Mouse (Mus musculus) heart, adult 2 months (tissue): Measurements from ENCODE around the gene Fads2. TPM values are rescaled to one million over a fixed set of nuclear protein-coding genes. Genes with fewer than 3 reads are reported as not detected.

Experiments
- DNase-seq, 2 experiments: peaks; one replicate each; pipeline ENCODE4 v3.0.0; 2021
- H3K27ac ChIP-seq: fragments of 200-600 bp; 2 replicates; pipeline ENCODE4 v1.8.1; 2022
- H3K27me3 ChIP-seq: fragments of 200-500 bp; 2 replicates; pipeline ENCODE4 v1.6.1; 2012; ENCODE audit warnings: mild to moderate bottlenecking, low read length, inconsistent platforms, mixed read lengths; ENCODE audit not compliant: control insufficient read depth, insufficient read depth
- H3K36me3 ChIP-seq: fragments of 200-500 bp; 2 replicates; pipeline ENCODE4 v1.6.1; 2012; ENCODE audit warnings: low read length, inconsistent platforms; ENCODE audit not compliant: control insufficient read depth, insufficient read depth
- H3K4me1 ChIP-seq: fragments of 200-500 bp; 2 replicates; pipeline ENCODE4 v1.6.1; 2011; ENCODE audit warnings: low read length; ENCODE audit not compliant: control insufficient read depth, insufficient read depth
- H3K4me3 ChIP-seq: fragments of 200-600 bp; 2 replicates; pipeline ENCODE4 v1.8.1; 2022
- H3K79me2 ChIP-seq: fragments of 200-500 bp; replicated peaks from 2 replicates; pipeline ENCODE4 v1.6.1; 2012; ENCODE audit warnings: mild to moderate bottlenecking, inconsistent platforms, low read length, moderate library complexity, mixed read lengths; ENCODE audit not compliant: control insufficient read depth, insufficient read depth
- H3K9ac ChIP-seq: fragments of 200-500 bp; 2 replicates; pipeline ENCODE4 v1.6.1; 2012; ENCODE audit warnings: low read depth, mild to moderate bottlenecking, control low read depth, inconsistent platforms, low read length, mixed read lengths
- CTCF ChIP-seq: fragments of 200-600 bp; IDR thresholded peaks from 2 replicates; pipeline ENCODE4 v1.8.1; 2022; ENCODE audit warnings: antibody characterized with exemption, mild to moderate bottlenecking, moderate library complexity
- EP300 ChIP-seq: fragments of 200-500 bp; IDR thresholded peaks from 2 replicates; pipeline ENCODE4 v1.6.1; 2011; ENCODE audit warnings: low read depth, low read length, control low read depth; ENCODE audit not compliant: insufficient read depth
- POLR2A ChIP-seq: fragments of 200-500 bp; IDR thresholded peaks from 2 replicates; pipeline ENCODE4 v1.6.1; 2011; ENCODE audit warnings: mild to moderate bottlenecking, low read depth, low read length, control low read depth; ENCODE audit not compliant: insufficient read depth
- WGBS: fragments of 180-500 bp; shearing (Covaris S2); methylation state at CpG from one replicate; pipeline ENCODE4 v1.1.7; 2018; 5-methylcytosine and 5-hydroxymethylcytosine counted together
- intact Hi-C: fragments of 180-260 bp; cut with DNase I; formaldehyde crosslinking; loops from one replicate; pipeline ENCODE4 v1.15.1; 2025
- polyA plus RNA-seq: library from polyadenylated mRNA; depleted of rRNA; stranded (reverse); fragments of >200 nt; gene quantifications from 2 replicates; pipeline ENCODE4 v1.2.3, GENCODE M21; 2012
- total RNA-seq, 2 experiments: library from RNA; stranded (reverse); gene quantifications; 2 replicates each; pipeline ENCODE4 v1.2.3; 2021

The Fads2 gene
- total and polyA plus RNA-seq, 3 experiments: 5.3 to 13.3 (median 6.3) TPM

DNA sequence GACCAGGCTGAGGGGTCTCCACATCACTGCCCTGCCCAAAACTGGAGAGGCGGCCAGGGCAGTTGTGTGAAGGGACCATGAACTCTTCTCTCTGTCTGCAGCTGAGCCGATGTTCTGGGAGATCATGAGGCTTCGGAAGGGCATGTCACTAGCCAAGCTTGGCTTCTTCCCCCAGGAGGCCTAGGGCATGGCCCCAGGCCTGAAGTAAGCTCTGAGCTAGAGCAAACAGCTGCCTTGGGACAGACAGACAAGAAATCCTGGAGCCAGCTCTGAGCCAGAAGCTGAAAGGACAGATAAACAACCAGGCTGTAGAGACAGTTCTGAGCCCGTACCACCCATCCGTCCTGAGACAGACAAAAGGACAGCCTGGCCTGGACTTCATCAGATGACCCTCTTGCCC is 67.2 kb downstream of the Fads2 start:
- intact Hi-C loops: loop anchor here (2.0 kb wide), 1 partner anchor 164 kb away; no protein-coding TSS in a partner anchor
- Histone ChIP-seq H3K36me3 (no peaks in the 10 kb centered on the region), H3K27me3 (no peaks in the 10 kb centered on the region), H3K4me1 (no peaks in the 10 kb centered on the region; the same call in 1 of the 2 replicates), H3K9ac (no peak overlapping the region), H3K79me2 (no peaks in the 10 kb centered on the region), H3K27ac (no peak overlapping the region), H3K4me3 (no peak overlapping the region)
- no peak for TF ChIP-seq EP300
- no peak for TF ChIP-seq CTCF
- no peak for TF ChIP-seq POLR2A
- WGBS: 75% methylated on average over 5 of the region's 5 CpGs
- DNase-seq: no peak

DNA sequence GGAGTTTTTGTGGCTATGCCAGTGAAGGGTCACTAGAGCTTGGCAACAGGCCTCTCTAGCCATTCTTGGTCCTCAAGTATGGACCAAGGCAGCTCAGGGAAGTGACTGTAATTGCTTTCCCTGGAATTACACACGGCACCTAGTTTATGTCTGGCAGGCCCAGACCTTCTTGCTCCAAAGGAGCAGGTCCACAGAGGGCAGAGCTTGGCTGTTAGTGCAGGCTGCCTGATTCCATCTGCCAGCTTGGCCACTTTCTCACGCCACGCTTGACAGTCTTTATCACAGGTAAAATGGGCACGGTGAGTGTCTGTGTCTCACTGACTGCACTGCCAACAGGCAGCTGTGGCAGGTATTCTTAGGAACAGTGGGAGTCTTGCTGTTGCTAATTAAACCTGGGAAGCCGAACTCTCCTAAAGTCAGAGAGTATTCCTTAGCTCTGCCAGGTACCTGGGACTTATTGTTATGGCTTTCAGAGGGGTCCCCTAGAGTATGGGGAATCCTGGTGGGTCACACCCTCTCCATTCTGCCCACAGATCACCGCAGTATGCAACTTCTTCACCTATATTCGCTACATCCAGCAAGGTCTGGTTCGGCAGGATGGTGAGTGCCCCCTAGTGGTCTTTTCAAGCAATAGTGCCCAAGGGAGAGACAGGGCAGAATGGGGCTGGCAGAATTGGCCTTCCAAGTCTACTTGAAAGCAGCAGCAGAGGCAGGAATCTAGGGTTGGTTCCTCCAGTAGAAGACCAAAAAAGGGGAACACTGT is 68.2 kb downstream of the Fads2 start:
- no peak overlapping the region for H3K27ac ChIP-seq
- no peaks in the 10 kb centered on the region for H3K36me3 ChIP-seq
- no peaks in the 10 kb centered on the region for H3K27me3 ChIP-seq
- TF ChIP-seq CTCF: peak; percentile 92
- no peak for TF ChIP-seq POLR2A
- TF ChIP-seq EP300: 0 out of 2 replicates have a peak, but pooled peaks have one; percentile 46
- WGBS: 38% methylated on average over 8 of the region's 8 CpGs
- H3K79me2 ChIP-seq: no peaks in the 10 kb centered on the region
- intact Hi-C loops: loop anchor here (1.0 to 2.0 kb wide), 2 partner anchors 33 to 117 kb away; no protein-coding TSS in a partner anchor
- DNase-seq: peak; percentile 62 to 64
- H3K9ac ChIP-seq: no peak overlapping the region
- no peaks in the 10 kb centered on the region for H3K4me1 ChIP-seq
- no peak overlapping the region for H3K4me3 ChIP-seq

DNA sequence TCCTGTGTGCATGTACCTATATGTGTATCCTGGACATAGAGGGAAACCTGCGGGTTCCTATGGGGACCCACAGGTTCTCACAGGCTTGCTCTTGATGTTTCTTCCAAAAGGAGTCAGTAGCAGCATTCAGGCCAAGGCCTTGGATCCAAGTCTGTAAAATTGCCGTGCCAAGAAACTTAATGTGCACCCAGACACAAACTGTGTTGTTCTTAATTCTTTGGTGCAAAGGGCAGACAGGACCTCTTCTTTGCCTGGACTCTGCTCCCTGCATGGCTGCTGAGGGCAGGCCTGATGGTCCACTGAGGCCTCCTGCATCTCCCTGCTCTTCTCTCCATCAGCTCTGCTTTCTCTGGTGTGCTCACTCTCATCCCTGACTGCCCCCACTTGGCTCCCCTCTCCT is 71.8 kb downstream of the Fads2 start:
- no peaks in the 10 kb centered on the region for H3K27me3 ChIP-seq
- no peak overlapping the region for H3K27ac ChIP-seq
- H3K4me1 ChIP-seq: peaks cover 6% of the 10 kb centered on the region
- intact Hi-C loops: no loop called here
- H3K36me3 ChIP-seq: no peaks in the 10 kb centered on the region
- no peak for DNase-seq
- H3K4me3 ChIP-seq: no peak overlapping the region
- H3K79me2 ChIP-seq: no peaks in the 10 kb centered on the region
- no peak overlapping the region for H3K9ac ChIP-seq
- WGBS: 88% methylated on average over 2 of the region's 2 CpGs
- no peak for TF ChIP-seq EP300
- TF ChIP-seq CTCF: no peak
- no peak for TF ChIP-seq POLR2A

DNA sequence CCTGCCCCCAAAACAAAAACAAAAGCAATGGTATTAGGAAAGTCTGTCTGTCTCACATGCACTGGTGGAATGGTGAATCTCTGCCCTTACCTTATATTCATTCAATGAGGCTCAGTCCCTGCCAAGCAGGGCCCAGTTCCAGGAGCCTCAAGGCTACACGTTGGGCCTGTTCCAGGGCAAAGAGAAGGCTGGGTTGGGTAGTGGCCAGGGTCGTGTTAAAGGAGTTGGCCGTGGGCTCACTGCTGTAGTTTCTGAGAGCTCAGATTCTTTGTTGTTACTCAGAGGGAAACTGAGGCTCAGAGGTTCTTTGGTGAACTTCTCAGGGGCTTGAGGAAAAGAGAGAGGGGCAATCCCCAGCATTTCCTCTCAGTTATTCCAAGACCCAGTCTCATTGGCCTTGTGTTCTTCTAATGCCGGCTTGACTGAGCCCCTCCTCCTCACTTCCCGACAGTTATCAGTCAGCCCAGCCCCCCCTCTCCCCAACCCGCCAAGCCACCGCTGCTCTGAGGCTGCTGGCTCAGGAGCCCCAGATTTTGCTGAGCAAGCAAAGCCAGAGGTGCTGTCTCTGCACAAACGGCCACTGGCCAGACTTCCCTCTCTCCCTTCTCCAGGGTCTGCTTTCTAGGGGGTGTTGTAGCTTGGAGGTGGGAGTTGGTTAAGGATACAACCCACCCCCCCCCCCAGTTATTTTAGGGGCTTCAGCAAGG is 76.2 kb downstream of the Fads2 start:
- no peak overlapping the region for H3K4me3 ChIP-seq
- no peak overlapping the region for H3K9ac ChIP-seq
- peaks cover 13% of the 10 kb centered on the region for H3K4me1 ChIP-seq
- TF ChIP-seq CTCF (no peak), POLR2A (peak; percentile 29; the same call in 1 of the 2 replicates), EP300 (no peak)
- no peaks in the 10 kb centered on the region for H3K27me3 ChIP-seq
- H3K79me2 ChIP-seq: no peaks in the 10 kb centered on the region
- peak overlapping the region; percentile 45 for H3K27ac ChIP-seq
- no peaks in the 10 kb centered on the region for H3K36me3 ChIP-seq
- intact Hi-C loops: no loop called here
- WGBS: under 1% methylated on average over 8 of the region's 8 CpGs
- DNase-seq: peak in 1 of 2 experiments; percentile 70

DNA sequence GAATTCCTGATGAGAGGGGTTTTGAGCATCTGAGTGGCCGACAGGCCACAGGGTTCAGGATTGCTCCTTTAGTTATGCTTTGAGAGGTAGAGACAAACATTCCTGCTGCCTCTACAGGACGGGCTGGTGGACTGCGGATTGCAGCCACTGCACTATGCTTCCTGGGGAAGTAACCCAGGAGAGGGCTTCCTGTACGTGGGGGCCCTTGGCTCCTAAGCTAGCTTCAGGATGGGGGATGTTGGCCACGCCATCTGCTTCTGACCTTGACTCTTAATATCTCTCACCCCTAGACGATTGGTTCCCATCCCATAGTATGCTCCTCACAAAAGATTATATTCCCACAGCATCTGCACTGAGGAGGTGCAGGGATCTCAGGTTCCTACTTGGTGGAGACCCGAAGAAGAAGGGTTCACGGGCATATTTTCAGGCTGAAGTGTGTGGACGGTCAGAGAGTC is 78.2 kb downstream of the Fads2 start:
- Histone ChIP-seq H3K27me3 (no peaks in the 10 kb centered on the region), H3K36me3 (no peaks in the 10 kb centered on the region), H3K4me3 (no peak overlapping the region), H3K4me1 (peaks cover 17% of the 10 kb centered on the region), H3K9ac (0 out of 2 replicates have a peak overlapping the region, but pooled peaks have one; percentile 16), H3K27ac (peak overlapping the region; percentile 67), H3K79me2 (no peaks in the 10 kb centered on the region)
- 49% methylated on average over 9 of the region's 9 CpGs for WGBS
- TF ChIP-seq CTCF (no peak), POLR2A (no peak), EP300 (no peak)
- DNase-seq: no peak
- intact Hi-C loops: no loop called here
